Mouse (Mus musculus): ENCODE results near the gene Plekha6.

- TF ChIP-seq POLR2A (IDR thresholded peaks at IDR 0.05; ENCODE audit: low read depth, low read length) (no peak), CTCF (IDR thresholded peaks at IDR 0.05; ENCODE audit: borderline replicate concordance, insufficient read depth, low read length) (no peak)
These were observed 88.2 kb downstream of the Plekha6 start for GRCm38 (mm10) chr1:133252251-133252650.

Measured in embryonic fibroblast, embryonic 13.5 days (primary cell).